Mouse (Mus musculus) forebrain, embryonic 16.5 days (tissue): Measurements from ENCODE around the gene Iqcg. TPM values are rescaled to one million over a fixed set of nuclear protein-coding genes. Genes with fewer than 3 reads are reported as not detected.
A peak's percentile ranks its signal among the peaks of the same experiment; 100 is the strongest.

Source experiments
- ATAC-seq: fragments of 200-750 bp; cut with Nextera tagmentation; 2 replicates; pipeline ENCODE4 v1.8.0; 2017; ENCODE audit warnings: mild to moderate bottlenecking, moderate library complexity
- H3K27ac ChIP-seq: fragments of 300-500 bp; sonication (generic); 2 replicates; pipeline ENCODE4 v1.5.1; 2014; ENCODE audit warnings: low read length, control low read depth
- H3K27me3 ChIP-seq: fragments of 300-500 bp; sonication (generic); replicated peaks from 2 replicates; pipeline ENCODE4 v1.6.1; 2014; ENCODE audit warnings: low read length; ENCODE audit not compliant: control insufficient read depth, insufficient read depth
- H3K36me3 ChIP-seq: fragments of 300-500 bp; sonication (generic); 2 replicates; pipeline ENCODE4 v1.6.1; 2014; ENCODE audit not compliant: control insufficient read depth, insufficient read depth
- H3K4me1 ChIP-seq: fragments of 300-500 bp; sonication (generic); replicated peaks from 2 replicates; pipeline ENCODE4 v1.6.1; 2014; ENCODE audit warnings: low read length; ENCODE audit not compliant: control insufficient read depth, insufficient read depth
- H3K4me2 ChIP-seq: fragments of 300-500 bp; sonication (generic); 2 replicates; pipeline ENCODE4 v1.6.1; 2014; ENCODE audit warnings: mild to moderate bottlenecking, low read length, control low read depth
- H3K4me3 ChIP-seq: fragments of 300-500 bp; sonication (generic); replicated peaks from 2 replicates; pipeline ENCODE4 v1.5.1; 2014; ENCODE audit warnings: mild to moderate bottlenecking, low read length, control low read depth
- H3K9ac ChIP-seq: fragments of 300-500 bp; sonication (generic); replicated peaks from 2 replicates; pipeline ENCODE4 v1.6.1; 2014; ENCODE audit warnings: low read depth, low read length, control low read depth
- H3K9me3 ChIP-seq: fragments of 300-500 bp; sonication (generic); 2 replicates; pipeline ENCODE4 v1.6.1; 2016; ENCODE audit warnings: low read length; ENCODE audit not compliant: control insufficient read depth
- WGBS: fragments of 180-500 bp; shearing (Covaris S2); extraction: QIAGEN DNeasy Blood & Tissue Kit; methylation state at CpG from one replicate; pipeline ENCODE4 v1.1.7; 2014; 5-methylcytosine and 5-hydroxymethylcytosine counted together
- polyA plus RNA-seq: library from polyadenylated mRNA; unstranded; fragments of >200 nt; fragmentation: Nextera tagmentation; extraction: Ambion mirVana; gene quantifications from 2 replicates; pipeline ENCODE4 v1.2.1, GENCODE M21; 2015

Iqcg gene
- polyA plus RNA-seq, 1 experiment from 2014 or later: 3.9 TPM

- Histone ChIP-seq H3K4me1 (no peaks in the 10 kb centered on the region), H3K36me3 (no peaks in the 10 kb centered on the region), H3K9me3 (no peaks in the 10 kb centered on the region), H3K27ac (no peak overlapping the region), H3K4me2 (no peak overlapping the region), H3K9ac (no peak overlapping the region), H3K27me3 (no peaks in the 10 kb centered on the region), H3K4me3 (no peak overlapping the region)
- ATAC-seq: no peak
- WGBS: 83% methylated on average over 4 of the region's 4 CpGs
Measured at GRCm38 (mm10) chr16:33036006-33036405, 20.0 kb downstream of the Iqcg start.

- H3K4me3 ChIP-seq: no peak overlapping the region
- no peak overlapping the region for H3K9ac ChIP-seq
- WGBS: 91% methylated on average over 7 of the region's 7 CpGs
- no peaks in the 10 kb centered on the region for H3K4me1 ChIP-seq
- ATAC-seq: no peak
- H3K27ac ChIP-seq: no peak overlapping the region
- no peaks in the 10 kb centered on the region for H3K9me3 ChIP-seq
- no peaks in the 10 kb centered on the region for H3K27me3 ChIP-seq
- no peak overlapping the region for H3K4me2 ChIP-seq
- H3K36me3 ChIP-seq: no peaks in the 10 kb centered on the region
Measured at GRCm38 (mm10) chr16:33026357-33026756, 29.7 kb downstream of the Iqcg start.

GRCm38 (mm10) chr16:33024456-33025104 lies 31.4 kb downstream of the Iqcg start:
- Histone ChIP-seq H3K36me3 (no peaks in the 10 kb centered on the region), H3K9me3 (no peaks in the 10 kb centered on the region), H3K4me1 (no peaks in the 10 kb centered on the region), H3K9ac (no peak overlapping the region), H3K27ac (no peak overlapping the region), H3K4me3 (no peak overlapping the region), H3K27me3 (no peaks in the 10 kb centered on the region), H3K4me2 (no peak overlapping the region)
- peak; percentile 61; the same call in 1 of the 2 replicates for ATAC-seq
- WGBS: 41% methylated on average over 8 of the region's 8 CpGs

- 5% methylated on average over 4 of the region's 4 CpGs for WGBS
- ATAC-seq: 0 out of 2 replicates have a peak, but pooled peaks have one; percentile 33
Measured at GRCm38 (mm10) chr16:33023750-33024149, 32.3 kb downstream of the Iqcg start.

GRCm38 (mm10) chr16:33021381-33021780 lies 34.6 kb downstream of the Iqcg start:
- H3K4me3 ChIP-seq: no peak overlapping the region
- ATAC-seq: no peak
- H3K27me3 ChIP-seq: no peaks in the 10 kb centered on the region
- H3K36me3 ChIP-seq: no peaks in the 10 kb centered on the region
- no peak overlapping the region for H3K27ac ChIP-seq
- 80% methylated on average over 3 of the region's 3 CpGs for WGBS
- H3K9me3 ChIP-seq: no peaks in the 10 kb centered on the region
- H3K9ac ChIP-seq: no peak overlapping the region
- no peak overlapping the region for H3K4me2 ChIP-seq
- H3K4me1 ChIP-seq: no peaks in the 10 kb centered on the region

More at GRCm38 (mm10) chr16:33023750-33024149, 32.3 kb downstream of the Iqcg start:
- no peaks in the 10 kb centered on the region for H3K27me3 ChIP-seq
- no peak overlapping the region for H3K4me2 ChIP-seq
- H3K9ac ChIP-seq: no peak overlapping the region
- no peaks in the 10 kb centered on the region for H3K36me3 ChIP-seq
- no peak overlapping the region for H3K27ac ChIP-seq
- no peaks in the 10 kb centered on the region for H3K9me3 ChIP-seq
- no peaks in the 10 kb centered on the region for H3K4me1 ChIP-seq
- H3K4me3 ChIP-seq: no peak overlapping the region

GRCm38 (mm10) chr16:33019117-33019770 lies 36.8 kb downstream of the Iqcg start:
- ATAC-seq: no peak

GRCm38 (mm10) chr16:33017677-33018349 lies 38.2 kb downstream of the Iqcg start:
- Histone ChIP-seq H3K9ac (no peak overlapping the region), H3K36me3 (peaks cover under 1% of the 10 kb centered on the region; the same call in 1 of the 2 replicates), H3K4me1 (no peaks in the 10 kb centered on the region), H3K4me2 (no peak overlapping the region), H3K4me3 (no peak overlapping the region), H3K27ac (no peak overlapping the region), H3K9me3 (no peaks in the 10 kb centered on the region), H3K27me3 (no peaks in the 10 kb centered on the region)
- no peak for ATAC-seq
- WGBS: 94% methylated on average over 5 of the region's 5 CpGs

More at GRCm38 (mm10) chr16:33019117-33019770, 36.8 kb downstream of the Iqcg start:
- H3K9ac ChIP-seq: no peak overlapping the region
- WGBS: 82% methylated on average over 21 of the region's 21 CpGs
- H3K27me3 ChIP-seq: no peaks in the 10 kb centered on the region
- H3K27ac ChIP-seq: no peak overlapping the region
- H3K4me3 ChIP-seq: no peak overlapping the region
- H3K4me1 ChIP-seq: no peaks in the 10 kb centered on the region
- H3K9me3 ChIP-seq: no peaks in the 10 kb centered on the region
- no peaks in the 10 kb centered on the region for H3K36me3 ChIP-seq
- H3K4me2 ChIP-seq: no peak overlapping the region

GRCm38 (mm10) chr16:33015986-33016385 lies 40.0 kb downstream of the Iqcg start:
- H3K9me3 ChIP-seq: no peaks in the 10 kb centered on the region
- ATAC-seq: no peak
- no peak overlapping the region for H3K4me2 ChIP-seq
- no peaks in the 10 kb centered on the region for H3K27me3 ChIP-seq
- no peak overlapping the region for H3K4me3 ChIP-seq
- no peaks in the 10 kb centered on the region for H3K4me1 ChIP-seq
- peaks cover 7% of the 10 kb centered on the region; the same call in 1 of the 2 replicates for H3K36me3 ChIP-seq
- H3K27ac ChIP-seq: no peak overlapping the region
- 84% methylated on average over 2 of the region's 2 CpGs for WGBS
- no peak overlapping the region for H3K9ac ChIP-seq

- ATAC-seq: no peak
- peaks cover 7% of the 10 kb centered on the region; the same call in 1 of the 2 replicates for H3K36me3 ChIP-seq
Measured at GRCm38 (mm10) chr16:33015396-33015907, 40.6 kb downstream of the Iqcg start.

More at GRCm38 (mm10) chr16:33015396-33015907, 40.6 kb downstream of the Iqcg start:
- 93% methylated on average over 3 of the region's 3 CpGs for WGBS
- Histone ChIP-seq H3K27me3 (no peaks in the 10 kb centered on the region), H3K4me1 (no peaks in the 10 kb centered on the region), H3K9me3 (no peaks in the 10 kb centered on the region), H3K4me2 (no peak overlapping the region), H3K27ac (no peak overlapping the region), H3K9ac (no peak overlapping the region), H3K4me3 (no peak overlapping the region)
